Mouse (Mus musculus) left cerebral cortex, adult 2 months (tissue): ENCODE results near the gene Usp7. TPM values are rescaled to one million over a fixed set of nuclear protein-coding genes. Genes with fewer than 3 reads are reported as not detected.

Experiments
- DNase-seq, 2 experiments: peaks; one replicate each; pipeline ENCODE4 v3.0.0; 2021 to 2022; ENCODE audit warnings: low spot score in 2 of 2, mixed read lengths in 1 of 2; ENCODE audit errors: extremely low spot score in 1 of 2
- H3K27ac ChIP-seq: fragments of 200-600 bp; 2 replicates; pipeline ENCODE4 v1.8.1; 2022
- H3K4me3 ChIP-seq: fragments of 200-600 bp; 2 replicates; pipeline ENCODE4 v1.8.1; 2022
- CTCF ChIP-seq: fragments of 200-600 bp; IDR thresholded peaks from 2 replicates; pipeline ENCODE4 v1.8.1; 2022; ENCODE audit warnings: antibody characterized with exemption, mild to moderate bottlenecking, moderate library complexity
- intact Hi-C: fragments of 180-260 bp; cut with DNase I; formaldehyde crosslinking; loops from one replicate; pipeline ENCODE4 v1.15.1; 2025
- total RNA-seq, 2 experiments: library from RNA; stranded (reverse); gene quantifications; 2 replicates each; pipeline ENCODE4 v1.2.3; 2021

The Usp7 gene
- total RNA-seq, 2 experiments from 2014 or later = 167 to 182 TPM

- DNase-seq = no peak
- no peak overlapping the region for H3K4me3 ChIP-seq
- intact Hi-C loops = no loop called here
- no peak overlapping the region for H3K27ac ChIP-seq
- no peak for TF ChIP-seq CTCF
These were observed 92.6 kb downstream of the Usp7 start for GRCm38 (mm10) chr16:8699556-8699955.

- Histone ChIP-seq H3K27ac (no peak overlapping the region), H3K4me3 (no peak overlapping the region)
- intact Hi-C loops = no loop called here
- no peak for DNase-seq
- TF ChIP-seq CTCF = no peak
These were observed 100.9 kb downstream of the Usp7 start for GRCm38 (mm10) chr16:8691206-8691605.

GRCm38 (mm10) chr16:8689979-8690656, 102.0 kb downstream of the Usp7 start:
- intact Hi-C loops = loop anchor here (10.0 kb wide), 1 partner anchor 145 kb away; the partner anchor contains the start of gene 1810013L24Rik
- no peak for TF ChIP-seq CTCF
- no peak overlapping the region for H3K4me3 ChIP-seq
- H3K27ac ChIP-seq = no peak overlapping the region
- peak in 1 of 2 experiments; percentile 49 for DNase-seq

DNA sequence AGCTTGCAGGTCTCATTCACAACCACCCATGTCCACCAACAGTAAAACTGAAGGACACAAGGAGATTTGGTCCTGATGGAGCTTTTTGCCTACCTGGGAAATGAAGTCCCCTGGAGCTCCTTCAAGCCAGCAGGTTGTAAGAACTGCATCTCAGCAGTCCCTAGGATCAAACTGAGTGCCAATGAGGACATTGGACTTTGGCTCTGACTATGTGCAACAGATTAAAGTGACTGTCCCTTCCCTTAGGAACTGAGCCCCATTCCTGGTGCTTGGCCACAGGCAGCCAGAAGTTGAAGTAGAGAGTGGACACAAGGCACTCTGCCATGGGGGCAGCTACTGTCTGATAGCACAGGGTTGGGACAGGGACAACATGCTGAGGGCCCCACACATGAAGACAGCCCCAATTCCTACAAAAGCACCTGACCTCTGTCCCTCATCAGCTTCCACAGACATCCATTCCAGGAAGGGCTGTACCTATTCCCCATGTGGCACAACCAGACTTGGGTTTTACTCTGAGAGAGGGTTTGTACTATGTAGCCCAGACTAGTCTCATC, 104.5 kb downstream of the Usp7 start:
- no peak for TF ChIP-seq CTCF
- no peak for DNase-seq
- Histone ChIP-seq H3K27ac (no peak overlapping the region), H3K4me3 (no peak overlapping the region)
- intact Hi-C loops = loop anchor here (2.0 to 10.0 kb wide), 2 partner anchors 147 to 181 kb away; partner anchors contain the start of gene 1810013L24Rik

GRCm38 (mm10) chr16:8686871-8687535, 105.1 kb downstream of the Usp7 start:
- no peak for DNase-seq
- H3K27ac ChIP-seq = no peak overlapping the region
- TF ChIP-seq CTCF = no peak
- H3K4me3 ChIP-seq = no peak overlapping the region
- intact Hi-C loops = loop anchor here (1.0 to 10.0 kb wide), 3 partner anchors 82 to 182 kb away; partner anchors contain the start of gene 1810013L24Rik

DNA sequence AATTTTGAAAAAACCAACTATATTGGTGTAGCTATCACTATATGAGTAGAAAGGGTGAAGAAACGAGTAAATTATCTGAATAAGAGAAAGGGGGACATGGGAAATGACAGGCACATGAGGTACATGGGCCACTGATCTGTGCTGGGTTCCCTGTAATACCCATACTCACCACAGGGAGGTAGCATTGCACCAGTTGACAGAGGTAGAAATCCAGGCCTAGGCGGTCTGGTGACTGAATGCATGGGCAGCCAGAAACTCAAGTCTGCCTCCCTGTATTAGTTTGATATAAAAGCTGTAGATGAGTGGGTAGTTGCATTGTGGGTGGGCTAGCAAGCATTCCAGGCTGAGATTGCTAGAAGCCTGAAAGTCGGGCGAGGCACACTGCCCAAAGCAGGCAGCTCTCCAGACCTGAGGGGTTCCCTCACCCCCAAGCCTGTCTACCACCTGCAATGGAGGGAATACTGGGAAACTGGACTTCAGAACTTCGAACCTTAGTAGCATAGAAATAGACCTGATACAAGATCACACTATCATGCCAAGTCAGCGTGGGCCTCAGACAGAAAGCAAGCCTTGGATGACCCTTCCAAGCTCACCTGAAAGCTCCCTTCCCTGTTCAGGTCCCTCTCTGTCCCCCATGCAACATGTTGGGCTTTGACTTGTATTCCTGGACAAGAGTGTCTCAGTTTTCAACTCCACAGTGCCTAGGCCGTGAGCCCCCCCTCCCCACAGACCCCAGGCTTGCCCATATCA, 105.8 kb downstream of the Usp7 start:
- intact Hi-C loops = loop anchor here (1.0 to 10.0 kb wide), 3 partner anchors 83 to 183 kb away; partner anchors contain the start of gene 1810013L24Rik
- TF ChIP-seq CTCF = peak; percentile 98
- peak; percentile 69 to 79 for DNase-seq
- H3K4me3 ChIP-seq = no peak overlapping the region
- H3K27ac ChIP-seq = no peak overlapping the region; the same call in 1 of the 2 replicates

- no peak for DNase-seq
- no peak for TF ChIP-seq CTCF
- Histone ChIP-seq H3K27ac (no peak overlapping the region), H3K4me3 (no peak overlapping the region)
- intact Hi-C loops = loop anchor here (10.0 kb wide), 1 partner anchor 150 kb away; the partner anchor contains the start of gene 1810013L24Rik
These were observed 107.0 kb downstream of the Usp7 start for GRCm38 (mm10) chr16:8685087-8685486.

DNA sequence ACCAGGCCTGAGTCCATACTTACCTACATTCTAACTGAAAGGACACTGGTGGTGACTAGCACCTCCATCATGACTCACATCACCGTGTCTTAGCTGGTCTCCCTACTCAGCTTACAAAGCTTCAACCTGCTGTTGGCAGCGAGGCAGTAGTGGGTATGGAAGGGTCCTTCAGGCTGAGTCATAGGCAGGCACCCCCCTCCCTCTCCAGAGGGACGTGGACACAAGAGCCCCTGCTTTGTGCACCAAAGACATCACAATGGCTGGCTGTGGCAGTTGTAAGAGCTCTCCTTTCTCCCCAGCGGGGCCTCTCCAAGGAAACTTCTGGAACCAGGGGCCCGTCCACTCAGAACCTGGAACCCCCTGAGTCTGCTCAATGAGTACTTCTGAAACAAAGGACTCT, 111.6 kb downstream of the Usp7 start, which contains the start of gene Gm5767:
Gene Gm5767 (plus strand): TSS at position 301 of the 400 bp plus-strand sequence.
- H3K4me3 ChIP-seq = no peak within 1 kb of the TSS
- no peak within 1 kb of the TSS for H3K27ac ChIP-seq
- intact Hi-C loops = loop anchor here (10.0 kb wide), 1 partner anchor 154 kb away; the partner anchor contains the start of gene 1810013L24Rik
- no peak for TF ChIP-seq CTCF
- DNase-seq = no peak

- TF ChIP-seq CTCF = no peak
- intact Hi-C loops = loop anchor here (10.0 kb wide), 1 partner anchor 155 kb away; the partner anchor contains the start of gene 1810013L24Rik
- Histone ChIP-seq H3K4me3 (no peak overlapping the region), H3K27ac (no peak overlapping the region)
- no peak for DNase-seq
These were observed 112.3 kb downstream of the Usp7 start for GRCm38 (mm10) chr16:8679780-8680179.

DNA sequence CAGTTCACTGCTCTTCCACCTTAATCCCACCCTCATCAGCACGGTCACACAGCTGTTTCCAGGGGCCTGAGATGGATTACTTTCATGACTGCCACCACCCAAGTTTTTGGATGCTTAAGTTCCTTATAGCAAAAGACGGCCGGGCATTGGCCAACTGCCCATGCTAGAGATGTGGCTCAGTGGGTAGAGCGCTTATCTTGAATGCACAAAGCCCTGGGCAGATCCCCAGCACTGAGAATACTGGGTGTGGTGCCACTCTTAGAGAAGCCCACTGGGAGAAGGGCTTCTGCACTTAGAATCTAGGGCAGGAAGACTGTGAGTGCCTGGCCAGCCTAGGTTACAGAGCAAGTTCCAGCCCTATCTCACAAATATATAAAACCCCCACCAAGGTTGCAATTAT, 113.4 kb downstream of the Usp7 start:
- intact Hi-C loops = no loop called here
- TF ChIP-seq CTCF = no peak
- DNase-seq = no peak

DNA sequence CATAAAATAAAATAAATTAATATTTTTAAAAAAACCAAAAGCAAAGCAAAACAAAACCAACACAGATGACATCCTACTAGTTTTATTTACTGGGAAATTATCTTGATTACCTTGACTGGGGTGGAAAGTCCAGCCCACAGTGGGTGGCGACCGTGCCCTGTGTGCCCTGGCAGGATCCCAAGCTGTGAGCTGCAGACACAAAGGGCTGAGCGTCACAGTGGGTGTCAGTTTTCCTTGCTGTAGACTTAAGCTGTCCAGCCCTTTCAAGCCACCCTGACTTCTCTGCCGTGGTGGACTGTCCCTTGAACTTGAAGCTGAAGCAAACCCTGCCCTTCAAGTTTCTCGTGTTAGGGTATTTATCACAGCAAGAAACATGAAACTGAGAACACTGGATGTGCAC, 114.1 kb downstream of the Usp7 start:
- no peak for DNase-seq
- intact Hi-C loops = no loop called here
- no peak overlapping the region for H3K27ac ChIP-seq

More for the DNA sequence above, 113.4 kb downstream of the Usp7 start:
- Histone ChIP-seq H3K4me3 (no peak overlapping the region), H3K27ac (no peak overlapping the region)

More for the DNA sequence above, 114.1 kb downstream of the Usp7 start:
- H3K4me3 ChIP-seq = no peak overlapping the region
- no peak for TF ChIP-seq CTCF
